Mouse (Mus musculus): ENCODE measurements at regions not wholly inside any gene's neighbourhood (a gene's known extent, or its start where the extent isn't known, plus 50 kb on each side); places are given as distances from the start of the nearest gene placed in this dataset.

DNA sequence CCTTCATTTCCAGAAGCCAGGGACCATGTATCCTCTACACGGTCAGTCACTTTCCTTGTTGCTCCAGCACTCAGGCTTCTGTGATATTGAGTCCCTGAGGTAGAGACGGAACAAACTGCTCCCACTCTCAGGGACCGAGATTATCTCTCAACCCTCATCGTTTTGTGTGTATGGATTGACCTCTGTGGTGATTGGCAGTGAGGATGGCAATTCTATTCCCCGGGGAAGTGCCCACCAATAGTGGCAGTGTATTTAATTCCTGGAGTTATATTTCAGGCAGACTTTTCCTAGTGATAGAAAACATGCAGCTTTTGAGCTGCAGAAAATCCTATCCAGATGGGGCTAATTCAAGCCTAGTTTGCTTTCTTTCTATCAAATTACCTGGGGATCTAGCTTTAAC, 157.8 kb upstream of the Krr1 start:
- no peak overlapping the region for H3K27ac ChIP-seq
- no peaks in the 10 kb centered on the region for H3K4me1 ChIP-seq
- ATAC-seq (replicated peaks) = no peak
- H3K9ac ChIP-seq = no peak overlapping the region
- 82% methylated on average over 5 of the region's 5 CpGs for WGBS
- no peaks in the 10 kb centered on the region for H3K36me3 ChIP-seq (replicated peaks)
- no peak overlapping the region for H3K4me3 ChIP-seq
- no peak overlapping the region for H3K4me2 ChIP-seq
- no peaks in the 10 kb centered on the region for H3K27me3 ChIP-seq (replicated peaks)
- no peaks in the 10 kb centered on the region for H3K9me3 ChIP-seq

DNA sequence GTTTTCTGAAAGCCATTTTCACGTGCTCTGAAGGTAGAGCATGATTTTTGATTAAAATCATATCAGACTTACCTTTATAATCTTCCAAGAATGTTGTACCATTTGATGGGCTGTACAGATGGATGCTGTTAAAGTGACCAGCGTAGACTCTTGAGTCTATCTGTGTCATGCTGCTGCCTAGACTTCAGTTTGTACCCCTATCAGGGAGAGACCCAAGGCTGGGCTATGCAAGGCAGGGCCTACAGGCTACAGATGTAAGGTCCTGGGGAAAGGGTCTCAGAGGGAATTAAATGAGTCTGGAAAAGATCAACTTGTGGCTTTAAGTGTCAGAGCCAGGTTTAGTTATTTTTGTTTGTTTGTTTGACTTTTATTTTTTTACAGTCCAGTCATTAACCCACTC, 157.3 kb upstream of the Krr1 start:
- Histone ChIP-seq H3K4me1 (no peaks in the 10 kb centered on the region), H3K9me3 (no peaks in the 10 kb centered on the region), H3K27ac (no peak overlapping the region), H3K27me3 (replicated peaks) (no peaks in the 10 kb centered on the region), H3K36me3 (replicated peaks) (no peaks in the 10 kb centered on the region), H3K4me2 (no peak overlapping the region), H3K9ac (no peak overlapping the region), H3K4me3 (no peak overlapping the region)
- WGBS = 90% methylated on average over 2 of the region's 2 CpGs
- no peak for ATAC-seq (replicated peaks)

DNA sequence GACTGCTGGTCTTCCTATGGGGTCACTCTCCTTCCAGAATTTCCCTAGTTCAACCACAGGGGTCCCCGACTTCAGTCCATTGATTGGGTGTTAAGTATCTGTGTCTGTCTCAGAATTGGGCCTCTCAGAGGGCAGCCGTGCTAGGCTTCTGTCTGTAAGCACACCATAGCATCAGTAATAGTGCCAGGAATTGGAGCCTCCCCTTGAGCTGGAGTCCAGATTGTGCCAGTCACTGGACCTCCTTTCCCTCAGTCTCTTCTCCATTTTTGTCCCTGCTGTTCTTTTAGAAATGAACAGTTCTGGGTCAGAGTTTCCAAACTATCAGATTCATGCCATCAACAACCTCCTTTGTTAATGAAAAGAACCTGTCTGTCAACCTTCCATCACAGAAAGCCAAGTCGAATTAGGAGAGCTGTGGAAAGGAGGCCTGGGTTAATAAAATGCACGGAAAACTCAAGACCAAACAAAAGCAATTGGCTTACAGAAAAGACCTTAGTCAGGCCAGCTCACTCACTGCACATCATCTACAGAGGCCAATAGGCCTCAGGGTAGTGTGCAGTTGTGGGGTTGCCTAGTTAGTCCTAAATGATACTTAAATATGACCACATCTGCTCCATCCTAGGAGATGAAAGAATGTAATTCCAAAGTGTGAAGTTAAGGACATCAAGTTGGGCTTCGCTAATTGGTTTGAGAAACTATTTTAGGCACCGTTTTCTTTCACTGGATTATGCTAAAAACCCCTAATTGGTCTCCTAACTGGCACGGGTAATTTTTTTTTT, 156.5 kb upstream of the Krr1 start:
- H3K9ac ChIP-seq = no peak overlapping the region
- H3K4me2 ChIP-seq = no peak overlapping the region
- H3K4me3 ChIP-seq = no peak overlapping the region
- ATAC-seq (replicated peaks) = no peak
- H3K27me3 ChIP-seq (replicated peaks) = no peaks in the 10 kb centered on the region
- no peaks in the 10 kb centered on the region for H3K9me3 ChIP-seq
- no peak overlapping the region for H3K27ac ChIP-seq
- WGBS = 63% methylated on average over 7 of the region's 7 CpGs
- no peaks in the 10 kb centered on the region for H3K4me1 ChIP-seq
- H3K36me3 ChIP-seq (replicated peaks) = no peaks in the 10 kb centered on the region

DNA sequence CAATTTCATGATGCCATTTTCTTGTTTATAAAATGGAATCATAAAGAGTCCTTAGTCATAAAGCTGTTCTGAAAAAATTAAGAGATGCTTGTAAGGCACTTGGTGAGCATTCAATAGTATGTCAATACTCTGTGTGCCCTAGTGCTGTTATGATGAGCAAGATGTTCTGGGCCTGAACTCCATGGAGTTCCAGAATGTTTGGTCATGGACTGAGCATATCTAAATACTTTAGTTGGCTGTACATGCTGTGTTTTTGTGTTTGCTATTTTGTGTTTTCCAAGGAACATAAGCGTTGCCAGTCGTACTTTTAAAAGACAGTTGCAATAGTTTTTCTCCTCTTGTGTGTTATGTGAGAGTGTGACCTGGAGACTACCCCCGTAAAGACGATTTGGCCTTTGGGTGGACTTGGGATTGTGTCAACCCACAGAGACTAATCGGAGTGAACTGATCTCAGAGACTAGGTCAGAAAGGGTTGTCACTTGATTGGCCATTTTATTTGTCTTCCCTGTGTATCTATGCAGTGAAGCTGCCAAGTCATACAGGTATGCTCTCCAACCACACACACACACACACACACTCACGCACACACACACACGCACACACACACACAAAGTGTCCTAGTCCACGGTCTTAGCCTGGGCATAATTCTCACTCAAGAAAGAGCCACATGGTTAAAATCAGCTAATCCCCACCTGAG, 152.6 kb upstream of the Krr1 start:
- ATAC-seq (replicated peaks) = no peak
- H3K9ac ChIP-seq = no peak overlapping the region
- no peaks in the 10 kb centered on the region for H3K4me1 ChIP-seq
- H3K4me2 ChIP-seq = no peak overlapping the region
- H3K4me3 ChIP-seq = no peak overlapping the region
- no peaks in the 10 kb centered on the region for H3K27me3 ChIP-seq (replicated peaks)
- no peak overlapping the region for H3K27ac ChIP-seq
- H3K9me3 ChIP-seq = no peaks in the 10 kb centered on the region
- WGBS = 91% methylated on average over 8 of the region's 8 CpGs
- no peaks in the 10 kb centered on the region for H3K36me3 ChIP-seq (replicated peaks)

DNA sequence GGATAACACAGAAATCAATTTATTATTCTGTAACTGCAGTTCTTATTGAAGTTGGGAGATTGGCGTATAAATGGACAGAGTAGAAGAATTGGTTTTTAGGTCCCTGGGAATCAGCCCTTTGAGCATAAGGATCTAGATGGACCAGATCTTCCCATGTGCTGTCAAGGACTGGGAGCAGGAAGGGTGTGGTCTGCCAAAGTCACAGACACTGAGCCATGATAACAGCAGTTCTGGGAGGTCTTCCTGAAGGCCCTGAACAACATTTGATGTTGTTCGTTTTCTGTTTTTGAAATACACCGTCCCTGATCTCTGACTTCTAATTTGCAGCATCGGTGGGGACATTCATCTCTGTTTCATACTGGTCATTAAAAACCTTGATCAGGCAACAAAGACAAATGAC, 147.6 kb upstream of the Krr1 start:
- Histone ChIP-seq H3K9ac (no peak overlapping the region), H3K9me3 (no peaks in the 10 kb centered on the region), H3K27ac (no peak overlapping the region), H3K4me1 (no peaks in the 10 kb centered on the region), H3K27me3 (replicated peaks) (no peaks in the 10 kb centered on the region), H3K4me2 (no peak overlapping the region), H3K4me3 (no peak overlapping the region), H3K36me3 (replicated peaks) (no peaks in the 10 kb centered on the region)
- 91% methylated on average over 4 of the region's 4 CpGs for WGBS
- ATAC-seq (replicated peaks) = no peak

DNA sequence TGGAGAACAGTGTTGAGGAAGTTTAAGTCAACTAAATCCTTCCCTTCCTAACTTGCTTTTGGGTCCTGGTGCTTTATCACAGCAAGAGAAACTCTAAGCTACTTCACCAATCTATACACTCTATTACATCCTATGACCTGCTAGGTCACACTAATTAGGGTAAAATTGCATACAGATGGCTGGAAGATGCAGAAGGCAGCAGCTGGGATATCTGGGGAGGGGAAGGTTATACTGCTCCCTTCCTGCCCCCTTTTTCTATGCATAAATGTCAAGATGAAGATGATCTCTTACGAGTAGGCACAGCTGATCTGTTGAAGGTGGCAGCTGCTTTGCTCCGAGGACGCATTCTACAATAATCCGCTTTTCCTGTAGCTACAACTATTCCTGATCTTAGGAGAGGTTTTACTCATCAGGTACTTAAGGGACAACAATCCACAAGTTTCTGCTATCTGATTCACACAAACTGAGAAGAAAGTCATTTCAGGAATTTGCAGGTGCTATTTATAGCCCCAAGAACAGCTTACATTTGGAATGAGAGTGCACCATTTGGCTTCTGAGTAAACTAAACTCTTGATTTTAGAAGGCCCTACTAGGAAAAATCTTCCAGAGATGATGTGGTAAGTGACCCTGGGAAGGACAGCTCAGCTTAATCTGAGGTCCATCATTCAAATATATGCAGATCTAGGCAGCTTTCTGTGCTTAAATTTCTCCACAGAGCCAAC, 146.3 kb upstream of the Krr1 start:
- Histone ChIP-seq H3K4me1 (no peaks in the 10 kb centered on the region), H3K27ac (no peak overlapping the region), H3K4me3 (no peak overlapping the region), H3K9ac (no peak overlapping the region), H3K27me3 (replicated peaks) (no peaks in the 10 kb centered on the region), H3K9me3 (no peaks in the 10 kb centered on the region), H3K36me3 (replicated peaks) (no peaks in the 10 kb centered on the region), H3K4me2 (no peak overlapping the region)
- ATAC-seq (replicated peaks) = no peak
- WGBS = 78% methylated on average over 4 of the region's 4 CpGs

DNA sequence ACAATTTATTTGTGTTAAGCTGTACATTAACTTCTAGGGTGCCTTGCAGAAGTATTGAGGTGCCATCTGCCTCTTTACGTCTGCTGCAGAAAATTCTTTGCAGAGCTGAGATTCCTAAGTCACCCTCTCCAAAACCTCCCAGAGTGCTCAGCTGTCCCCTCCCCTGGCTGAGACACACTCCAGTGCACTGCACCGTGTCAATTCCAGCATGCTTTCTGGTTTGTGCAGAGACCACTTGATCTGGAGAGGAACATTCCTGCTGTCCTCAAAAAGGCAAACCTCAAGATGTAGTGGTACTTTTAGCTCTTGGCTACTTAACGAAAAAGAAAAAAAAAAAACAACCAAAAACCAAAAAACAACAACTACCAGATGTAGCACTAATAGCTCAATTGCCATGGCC, 145.2 kb upstream of the Krr1 start:
- Histone ChIP-seq H3K9ac (no peak overlapping the region), H3K36me3 (replicated peaks) (no peaks in the 10 kb centered on the region), H3K4me2 (no peak overlapping the region), H3K4me3 (no peak overlapping the region), H3K4me1 (no peaks in the 10 kb centered on the region), H3K9me3 (no peaks in the 10 kb centered on the region), H3K27ac (no peak overlapping the region), H3K27me3 (replicated peaks) (no peaks in the 10 kb centered on the region)
- ATAC-seq (replicated peaks) = no peak
- WGBS = 63% methylated on average over 3 of the region's 3 CpGs

DNA sequence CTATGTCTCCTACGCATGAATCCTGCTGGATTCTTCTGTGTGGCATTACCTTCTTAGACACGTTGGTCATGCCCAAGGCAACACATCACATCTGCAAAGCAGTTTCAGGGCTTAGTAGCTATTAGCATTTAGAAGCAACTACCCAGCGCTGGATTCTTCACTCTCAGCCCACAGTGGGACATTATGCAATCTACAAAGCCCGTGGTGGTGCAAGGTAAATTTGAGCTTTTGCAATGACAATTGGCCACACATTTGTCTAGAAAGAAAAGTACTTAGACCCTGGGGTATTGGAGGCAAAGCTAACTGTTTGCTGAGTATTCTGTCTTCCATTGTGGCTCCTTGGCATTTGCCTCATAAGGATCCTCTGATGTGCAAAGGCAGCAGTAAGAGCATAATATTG, 144.5 kb upstream of the Krr1 start:
- H3K4me2 ChIP-seq = no peak overlapping the region
- no peak overlapping the region for H3K27ac ChIP-seq
- H3K9ac ChIP-seq = no peak overlapping the region
- no peaks in the 10 kb centered on the region for H3K36me3 ChIP-seq (replicated peaks)
- no peaks in the 10 kb centered on the region for H3K27me3 ChIP-seq (replicated peaks)
- ATAC-seq (replicated peaks) = no peak
- H3K4me3 ChIP-seq = no peak overlapping the region
- H3K4me1 ChIP-seq = no peaks in the 10 kb centered on the region
- 77% methylated on average over 4 of the region's 4 CpGs for WGBS
- no peaks in the 10 kb centered on the region for H3K9me3 ChIP-seq

DNA sequence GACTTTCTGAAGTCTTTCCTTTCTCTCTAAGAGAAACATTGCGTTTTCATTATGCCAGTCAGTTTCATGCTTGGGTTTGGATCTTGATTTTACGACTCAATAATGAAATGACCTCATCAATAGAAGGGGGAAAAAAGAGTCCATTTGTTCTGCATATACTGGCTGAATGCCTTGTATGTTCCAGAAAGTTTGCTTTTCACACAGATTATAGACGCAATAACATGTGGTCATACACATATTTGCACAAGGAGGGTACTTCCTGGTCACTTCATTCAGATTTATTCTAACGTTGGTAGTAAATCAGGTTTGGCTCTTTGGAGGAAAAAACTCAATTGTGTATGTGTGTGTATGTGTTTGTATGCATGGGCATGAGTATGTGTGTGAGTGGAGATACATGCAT, 143.9 kb upstream of the Krr1 start:
- Histone ChIP-seq H3K4me3 (no peak overlapping the region), H3K9me3 (no peaks in the 10 kb centered on the region), H3K36me3 (replicated peaks) (no peaks in the 10 kb centered on the region), H3K4me2 (no peak overlapping the region), H3K27me3 (replicated peaks) (0 out of 2 replicates have a peak, but pooled peaks cover under 1% of the 10 kb centered on the region), H3K4me1 (no peaks in the 10 kb centered on the region), H3K9ac (no peak overlapping the region), H3K27ac (no peak overlapping the region)
- 92% methylated on average over 4 of the region's 4 CpGs for WGBS
- ATAC-seq (replicated peaks) = no peak

DNA sequence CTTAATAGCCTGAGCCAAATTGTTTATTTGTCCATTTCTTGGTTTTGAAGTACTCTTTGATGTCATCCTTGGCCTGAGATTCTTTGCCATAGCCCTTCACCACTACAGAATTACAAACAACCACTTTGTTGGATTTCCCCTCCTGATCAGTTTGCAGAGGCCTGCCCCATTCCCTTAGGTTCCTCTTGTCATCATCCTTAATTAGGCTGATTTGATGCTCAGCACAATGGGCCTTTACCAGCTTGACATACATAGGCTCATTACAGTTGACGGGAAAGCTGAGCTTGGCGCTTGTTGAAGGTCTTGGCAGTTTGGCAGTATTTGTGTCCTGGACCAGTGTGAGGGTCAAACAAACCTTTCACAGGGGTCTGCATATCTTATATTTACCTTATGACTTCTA, 143.2 kb upstream of the Krr1 start:
- 75% methylated on average over 2 of the region's 2 CpGs for whole genome bisulfite sequencing
- Histone ChIP-seq H3K9ac (no peak overlapping the region), H3K27ac (no peak overlapping the region), H3K9me3 (no peaks in the 10 kb centered on the region), H3K4me2 (no peak overlapping the region), H3K27me3 (replicated peaks) (0 out of 2 replicates have a peak, but pooled peaks cover 4% of the 10 kb centered on the region), H3K36me3 (replicated peaks) (no peaks in the 10 kb centered on the region), H3K4me1 (no peaks in the 10 kb centered on the region), H3K4me3 (no peak overlapping the region)
- ATAC-seq (replicated peaks) = no peak

DNA sequence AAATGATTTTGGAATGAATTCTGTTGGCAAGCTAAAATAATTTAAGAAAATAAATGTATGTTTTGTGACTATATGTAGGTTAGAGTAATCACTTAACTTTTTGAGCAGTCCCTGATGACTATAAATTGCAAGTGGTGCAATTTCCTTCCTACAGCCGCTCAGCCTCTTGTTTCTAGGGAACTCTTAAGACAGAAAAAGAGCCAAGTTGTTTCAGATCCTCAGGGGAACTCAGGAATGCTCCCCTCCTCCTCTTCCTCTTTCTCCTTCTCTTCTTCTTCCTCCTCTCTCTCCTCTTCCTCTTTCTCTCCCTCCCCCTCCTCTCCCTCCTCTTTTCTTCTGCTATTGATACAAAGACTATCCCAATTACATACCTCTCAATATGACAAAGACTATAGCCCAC, 141.4 kb upstream of the Krr1 start:
- H3K9ac ChIP-seq = no peak overlapping the region
- 0 out of 2 replicates have a peak, but pooled peaks cover 4% of the 10 kb centered on the region for H3K27me3 ChIP-seq (replicated peaks)
- H3K9me3 ChIP-seq = no peaks in the 10 kb centered on the region
- peaks cover 1% of the 10 kb centered on the region; the same call in 1 of the 2 replicates for H3K4me1 ChIP-seq
- no peak overlapping the region for H3K4me2 ChIP-seq
- H3K4me3 ChIP-seq = no peak overlapping the region
- no peak for ATAC-seq (replicated peaks)
- no peak overlapping the region for H3K27ac ChIP-seq
- WGBS = 80% methylated on average over 1 of the region's 1 CpGs
- H3K36me3 ChIP-seq (replicated peaks) = no peaks in the 10 kb centered on the region

DNA sequence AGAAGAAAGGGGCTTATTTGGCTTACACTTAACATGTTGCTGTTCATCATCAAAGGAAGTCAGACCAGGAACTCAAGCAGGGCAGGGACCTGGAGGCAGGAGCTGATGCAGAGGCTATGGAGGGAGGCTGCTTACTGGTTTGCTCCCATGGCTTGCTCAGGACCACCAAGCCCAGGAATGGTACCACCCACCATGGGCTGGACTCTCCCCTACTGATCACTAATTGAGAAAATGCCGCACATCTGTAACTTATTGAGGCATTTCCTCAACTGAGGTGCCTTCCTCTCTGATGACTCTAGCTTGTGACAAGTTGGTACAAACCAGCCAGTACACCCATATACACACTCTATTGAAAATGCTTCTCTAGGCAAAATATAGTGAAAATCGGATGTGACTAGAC, 138.9 kb upstream of the Krr1 start:
- H3K4me2 ChIP-seq = no peak overlapping the region
- no peaks in the 10 kb centered on the region for H3K9me3 ChIP-seq
- no peaks in the 10 kb centered on the region for H3K36me3 ChIP-seq (replicated peaks)
- H3K4me3 ChIP-seq = no peak overlapping the region
- H3K9ac ChIP-seq = no peak overlapping the region
- no peak for ATAC-seq (replicated peaks)
- no peak overlapping the region for H3K27ac ChIP-seq
- 85% methylated on average over 2 of the region's 2 CpGs for WGBS
- peaks cover 4% of the 10 kb centered on the region; the same call in 1 of the 2 replicates for H3K4me1 ChIP-seq
- 0 out of 2 replicates have a peak, but pooled peaks cover 4% of the 10 kb centered on the region for H3K27me3 ChIP-seq (replicated peaks)
